Mouse (Mus musculus) liver, postnatal 0 days (tissue): ENCODE measurements around the gene Gm4070.
"Not testable (repeated sequence)": the region's sequence is repeated elsewhere in the genome, so short reads cannot be mapped to it uniquely, and the experiment has no call there.

Experiments used
- CTCF ChIP-seq: sonication (generic); IDR thresholded peaks from 2 replicates; pipeline ENCODE4 v1.5.1; 2016; ENCODE audit warnings: antibody characterized with exemption, low read depth
- EP300 ChIP-seq: IDR thresholded peaks from 2 replicates; pipeline ENCODE4 v1.6.1; 2016; ENCODE audit warnings: antibody characterized with exemption, low read depth, mild to moderate bottlenecking

- not testable (repeated sequence) for TF ChIP-seq CTCF, EP300
Measured at GRCm38 (mm10) chr7:105855718-105856560, 97.8 kb downstream of the Gm4070 start.
